Mouse (Mus musculus): ENCODE measurements around the gene Pink1.

Gene Pink1

Small RNAs within 50 kb of the gene (microRNA-seq; reads per million reads assigned to microRNA genes)
- gene Gm27646 = 0 reads per million in 2 experiments
- gene Mir7019 = 2.2 to 4.3 reads per million in 2 experiments

Measured in adrenal gland (tissue).